Mouse (Mus musculus) kidney, postnatal 10 days (tissue): ENCODE results near the gene Ttc30a2.

Experiments
- DNase-seq: peaks from one replicate; pipeline ENCODE4 v3.0.0; 2021; ENCODE audit warnings: mixed read lengths

The Ttc30a2 gene

GRCm38 (mm10) chr2:75928011-75928410, 50.0 kb downstream of the Ttc30a2 start:
- DNase-seq: no peak

GRCm38 (mm10) chr2:75926061-75926460, 51.9 kb downstream of the Ttc30a2 start:
- DNase-seq: no peak
